Mouse (Mus musculus): ENCODE results near the gene Nln. TPM values are rescaled to one million over a fixed set of nuclear protein-coding genes. Genes with fewer than 3 reads are reported as not detected.

Nln gene
- polyA plus RNA-seq, 1 experiment from 2014 or later, result 20.2 TPM

DNA sequence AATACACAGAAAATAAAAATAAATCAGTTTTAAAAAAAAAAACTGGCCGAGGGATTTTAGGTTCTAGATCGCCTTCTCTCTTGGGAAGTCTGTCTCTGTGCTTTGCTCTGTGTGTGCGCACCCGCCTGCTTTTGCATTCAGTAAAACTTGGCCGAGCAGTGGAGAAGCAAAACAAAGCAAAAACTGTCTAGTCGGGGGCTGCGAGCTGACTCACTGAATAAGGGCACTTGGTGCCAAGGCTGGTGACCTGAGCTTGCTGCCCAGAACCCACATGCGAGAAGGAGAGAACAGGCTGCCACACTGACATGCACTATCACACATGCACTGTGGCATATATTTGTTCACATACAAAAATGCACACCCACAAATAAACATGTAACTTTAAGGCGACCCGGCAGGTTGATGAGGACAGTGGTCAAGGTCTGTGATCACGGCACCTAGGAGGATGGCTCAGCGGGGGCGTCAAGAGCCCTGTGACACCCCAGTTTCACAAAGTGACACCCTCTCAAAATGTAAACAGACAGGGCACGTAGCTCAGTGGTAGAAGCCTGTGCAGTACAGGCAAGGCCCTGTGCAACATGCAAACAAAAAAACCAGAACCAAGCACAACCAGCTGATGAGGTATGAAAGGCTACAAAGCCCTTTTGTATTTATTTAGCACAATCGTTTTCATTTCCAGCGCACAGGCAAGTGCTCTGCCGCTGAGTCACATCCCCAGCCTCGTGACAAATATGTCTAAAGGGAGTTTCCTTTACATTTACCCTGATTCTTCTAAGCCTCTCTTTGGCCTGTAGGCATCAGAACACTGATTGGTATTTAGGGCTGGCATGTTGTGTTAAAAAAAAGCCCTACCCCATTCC lies 93.9 kb downstream of the Nln start:
- Histone ChIP-seq H3K4me3 (no peak overlapping the region), H3K27ac (0 out of 2 replicates have a peak overlapping the region, but pooled peaks have one; percentile 14), H3K9me3 (replicated peaks) (no peaks in the 10 kb centered on the region; the same call in 1 of the 2 replicates), H3K4me1 (0 out of 2 replicates have a peak, but pooled peaks cover 4% of the 10 kb centered on the region), H3K36me3 (0 out of 2 replicates have a peak, but pooled peaks cover 4% of the 10 kb centered on the region), H3K27me3 (ENCODE audit: low read depth, poor library complexity, severe bottlenecking) (no peaks in the 10 kb centered on the region)
- WGBS, result 91% methylated on average over 18 of the region's 18 CpGs
- DNase-seq (ENCODE audit: low spot score), result no peak

DNA sequence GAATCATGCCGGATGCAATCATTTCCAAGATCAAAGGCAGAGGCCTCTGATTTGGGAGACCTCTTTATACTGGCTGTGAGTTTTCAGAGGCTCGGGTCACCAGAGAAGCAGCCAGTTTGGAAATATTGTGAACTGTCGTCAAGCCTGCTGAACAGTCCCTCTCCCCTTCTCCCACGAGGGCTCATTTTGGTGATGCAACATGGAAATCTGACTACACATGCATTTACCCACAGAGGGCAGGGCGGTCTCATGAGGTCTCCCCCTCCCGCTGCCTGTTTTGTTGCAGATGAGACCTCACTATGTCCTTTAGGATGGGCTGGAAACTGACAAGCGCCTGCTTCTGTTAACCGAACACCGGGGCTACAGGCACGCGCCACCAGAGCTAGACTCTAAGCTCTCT lies 95.4 kb downstream of the Nln start:
- 88% methylated on average over 11 of the region's 11 CpGs for WGBS
- H3K36me3 ChIP-seq, result no peaks in the 10 kb centered on the region
- H3K9me3 ChIP-seq (replicated peaks), result no peaks in the 10 kb centered on the region
- no peaks in the 10 kb centered on the region for H3K27me3 ChIP-seq (ENCODE audit: low read depth, poor library complexity, severe bottlenecking)
- H3K4me3 ChIP-seq, result no peak overlapping the region
- no peak overlapping the region for H3K27ac ChIP-seq
- DNase-seq (ENCODE audit: low spot score), result no peak
- 0 out of 2 replicates have a peak, but pooled peaks cover 4% of the 10 kb centered on the region for H3K4me1 ChIP-seq

DNA sequence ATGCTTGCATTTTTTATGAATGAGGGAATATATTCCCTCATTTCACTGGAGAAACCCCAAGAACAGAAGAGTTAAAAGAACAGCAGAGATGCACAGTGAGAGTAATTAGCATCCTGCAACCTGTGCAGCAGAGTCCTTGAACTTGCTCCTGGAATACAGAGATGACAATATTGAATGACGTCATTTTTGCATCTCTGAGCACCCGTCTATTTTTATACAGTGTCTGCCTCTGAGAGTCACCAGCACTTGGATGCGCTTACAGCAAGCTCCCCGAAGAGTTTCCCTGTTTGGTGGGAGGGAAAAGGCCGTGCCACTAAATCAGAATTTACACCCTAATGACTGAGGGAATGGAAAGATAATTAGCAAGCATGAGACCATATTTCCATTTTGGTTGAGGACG lies 96.0 kb downstream of the Nln start:
- H3K9me3 ChIP-seq (replicated peaks), result no peaks in the 10 kb centered on the region
- no peaks in the 10 kb centered on the region for H3K27me3 ChIP-seq (ENCODE audit: low read depth, poor library complexity, severe bottlenecking)
- WGBS, result 83% methylated on average over 6 of the region's 6 CpGs
- H3K4me3 ChIP-seq, result no peak overlapping the region
- 0 out of 2 replicates have a peak, but pooled peaks cover 4% of the 10 kb centered on the region for H3K4me1 ChIP-seq
- DNase-seq (ENCODE audit: low spot score), result no peak
- no peaks in the 10 kb centered on the region for H3K36me3 ChIP-seq
- H3K27ac ChIP-seq, result no peak overlapping the region

DNA sequence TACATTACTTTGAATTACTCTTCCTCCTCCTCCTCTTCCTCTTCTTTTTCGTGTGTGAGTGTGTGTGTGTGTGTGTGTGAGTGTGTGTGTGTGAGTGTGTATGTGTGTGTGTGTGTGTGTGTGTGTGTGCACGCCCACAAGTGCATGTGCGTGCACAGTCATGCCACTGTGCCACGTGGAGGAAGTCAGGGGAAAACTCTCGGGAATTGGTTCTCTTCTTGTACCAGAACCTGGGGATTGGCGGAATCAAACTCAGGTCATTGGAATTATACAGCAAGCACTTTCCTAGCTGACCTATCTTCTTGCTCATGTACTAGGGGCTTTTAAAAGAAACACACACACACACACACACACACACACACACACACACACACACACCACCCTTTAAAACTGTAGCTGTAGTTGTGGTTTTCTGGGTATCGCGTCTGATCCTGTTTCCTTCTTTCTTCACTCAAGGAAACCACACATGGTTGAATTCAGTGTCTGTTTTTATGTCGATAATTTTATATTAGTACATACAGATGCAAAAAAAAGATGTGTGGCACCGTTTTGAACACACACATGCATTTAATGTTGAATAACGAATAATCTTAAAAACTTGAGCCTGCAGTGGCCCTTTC lies 97.1 kb downstream of the Nln start:
- H3K36me3 ChIP-seq, result no peaks in the 10 kb centered on the region
- no peaks in the 10 kb centered on the region for H3K9me3 ChIP-seq (replicated peaks)
- DNase-seq (ENCODE audit: low spot score), result no peak
- no peaks in the 10 kb centered on the region for H3K27me3 ChIP-seq (ENCODE audit: low read depth, poor library complexity, severe bottlenecking)
- H3K27ac ChIP-seq, result no peak overlapping the region
- H3K4me1 ChIP-seq, result 0 out of 2 replicates have a peak, but pooled peaks cover 4% of the 10 kb centered on the region
- H3K4me3 ChIP-seq, result no peak overlapping the region
- 94% methylated on average over 11 of the region's 11 CpGs for WGBS

DNA sequence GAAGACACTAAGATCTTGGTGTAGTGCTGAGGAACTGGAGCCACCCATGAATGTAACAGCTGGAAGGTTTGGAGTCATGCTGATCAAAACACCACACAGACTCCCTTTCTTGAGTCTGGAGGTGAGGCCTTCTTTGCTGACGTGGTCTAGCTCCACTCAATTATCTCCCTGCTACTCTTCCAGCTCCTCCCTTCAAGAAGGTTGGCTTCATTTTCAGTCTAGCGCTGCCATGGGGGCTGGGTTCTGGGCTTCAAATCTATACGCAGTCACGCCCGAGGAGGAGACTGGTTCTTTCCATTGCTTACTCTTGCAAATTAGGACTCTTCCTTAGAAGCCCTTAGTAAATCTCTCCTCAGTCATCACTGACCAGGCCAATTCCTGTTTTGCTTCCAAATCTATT lies 98.1 kb downstream of the Nln start:
- Histone ChIP-seq H3K4me1 (0 out of 2 replicates have a peak, but pooled peaks cover 4% of the 10 kb centered on the region), H3K27me3 (ENCODE audit: low read depth, poor library complexity, severe bottlenecking) (no peaks in the 10 kb centered on the region), H3K36me3 (no peaks in the 10 kb centered on the region), H3K4me3 (no peak overlapping the region), H3K27ac (no peak overlapping the region), H3K9me3 (replicated peaks) (no peaks in the 10 kb centered on the region)
- WGBS, result 89% methylated on average over 5 of the region's 5 CpGs
- no peak for DNase-seq (ENCODE audit: low spot score)

DNA sequence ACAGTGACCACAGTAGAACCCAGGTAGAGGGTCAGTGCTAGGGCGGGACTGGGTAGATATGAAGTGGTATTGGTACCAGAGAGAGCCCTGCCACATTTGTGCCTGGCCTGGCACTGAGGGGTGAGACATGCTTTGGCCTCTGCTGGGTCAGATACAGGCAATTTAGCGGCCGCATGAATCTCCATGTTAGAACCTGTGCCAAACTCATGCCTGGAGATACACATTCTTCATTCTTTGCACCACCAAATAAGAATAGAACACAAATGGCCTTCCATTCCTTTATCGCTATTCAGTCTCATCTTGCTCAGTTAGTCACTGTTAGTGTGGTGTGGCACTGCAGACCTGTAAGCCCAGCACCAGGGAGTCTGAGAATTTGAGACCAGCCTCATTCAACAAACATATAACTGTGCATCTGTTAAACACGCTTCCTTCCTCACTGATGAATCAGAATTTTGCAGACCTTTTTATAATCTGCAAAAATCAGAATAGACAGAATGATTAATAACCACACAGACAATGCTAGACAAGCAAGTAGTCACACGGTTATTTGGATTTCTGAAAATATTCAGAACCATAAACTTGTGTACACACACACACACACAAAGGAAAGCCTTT lies 104.1 kb downstream of the Nln start:
- no peaks in the 10 kb centered on the region for H3K36me3 ChIP-seq
- H3K27ac ChIP-seq, result no peak overlapping the region
- H3K4me1 ChIP-seq, result no peaks in the 10 kb centered on the region
- H3K4me3 ChIP-seq, result no peak overlapping the region
- 94% methylated on average over 6 of the region's 6 CpGs for WGBS
- H3K27me3 ChIP-seq (ENCODE audit: low read depth, poor library complexity, severe bottlenecking), result no peaks in the 10 kb centered on the region
- H3K9me3 ChIP-seq (replicated peaks), result no peaks in the 10 kb centered on the region
- no peak for DNase-seq (ENCODE audit: low spot score)

DNA sequence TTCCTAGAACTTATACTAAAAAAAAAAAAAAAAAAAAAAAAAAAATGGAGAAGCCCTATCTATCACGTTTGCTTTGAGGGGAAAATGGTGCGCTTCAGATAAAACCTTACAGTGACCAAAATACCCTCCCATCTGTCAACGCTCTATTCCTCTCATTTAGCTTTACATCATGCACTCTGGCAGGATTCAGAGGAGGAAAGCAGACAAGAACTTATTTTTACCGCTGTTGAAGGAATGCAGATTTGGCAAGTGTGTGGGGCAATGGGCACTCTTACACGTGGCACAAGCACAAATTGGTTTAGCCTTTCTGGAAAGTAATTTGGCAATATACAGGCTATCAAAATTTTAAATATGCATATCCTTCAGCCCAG lies 115.3 kb downstream of the Nln start:
- WGBS, result 84% methylated on average over 5 of the region's 5 CpGs

DNA sequence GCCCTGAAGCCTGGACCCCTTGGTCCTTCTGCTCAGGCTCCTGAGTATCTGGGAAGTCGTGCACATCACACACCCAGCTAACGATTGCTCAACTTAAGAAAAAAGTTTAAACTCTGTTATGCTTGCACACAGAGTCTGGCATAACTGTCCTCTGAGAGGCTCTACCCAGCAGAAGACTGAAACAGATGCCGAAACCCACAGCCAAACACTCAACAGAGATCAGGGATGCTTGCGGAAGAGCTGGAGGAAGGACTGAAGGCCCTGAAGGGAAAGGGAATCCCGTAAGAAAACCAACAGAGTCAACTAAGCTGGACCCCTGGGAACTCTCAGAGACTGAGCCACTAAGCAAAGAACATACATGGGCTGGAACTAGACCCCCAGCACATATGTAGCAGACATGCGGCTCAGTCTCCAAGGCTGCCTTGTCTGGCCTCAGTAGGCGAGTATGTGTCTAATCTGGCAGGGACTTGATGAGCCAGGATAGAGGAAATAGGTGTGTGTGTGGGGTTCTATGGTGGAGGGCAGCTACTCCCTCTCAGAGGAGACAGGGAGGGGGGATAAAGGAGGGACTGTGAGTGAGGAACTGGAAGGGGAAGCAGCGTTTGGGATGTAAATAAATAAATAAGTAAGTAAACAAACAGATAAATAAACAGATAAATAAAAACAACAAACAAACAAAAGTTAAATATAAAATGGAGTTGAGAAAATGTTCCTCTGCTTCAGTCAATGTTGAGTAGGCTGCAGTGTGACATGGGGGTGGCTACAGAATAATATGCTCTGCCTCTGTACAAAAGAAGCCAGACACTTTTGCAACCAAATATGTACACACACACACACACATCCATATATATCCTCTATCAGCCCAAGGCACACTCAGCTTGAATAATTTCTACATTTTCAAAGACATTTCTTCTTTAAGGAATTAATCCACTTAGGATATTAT lies 116.0 kb downstream of the Nln start:
- Histone ChIP-seq H3K36me3 (no peaks in the 10 kb centered on the region), H3K9me3 (replicated peaks) (no peaks in the 10 kb centered on the region), H3K27ac (no peak overlapping the region), H3K4me3 (no peak overlapping the region), H3K4me1 (no peaks in the 10 kb centered on the region), H3K27me3 (ENCODE audit: low read depth, poor library complexity, severe bottlenecking) (peaks cover 7% of the 10 kb centered on the region; the same call in 1 of the 2 replicates)
- no peak for DNase-seq (ENCODE audit: low spot score)
- 81% methylated on average over 8 of the region's 8 CpGs for WGBS

More for the DNA sequence above, 115.3 kb downstream of the Nln start:
- Histone ChIP-seq H3K9me3 (replicated peaks) (no peaks in the 10 kb centered on the region), H3K27me3 (ENCODE audit: low read depth, poor library complexity, severe bottlenecking) (peaks cover 7% of the 10 kb centered on the region; the same call in 1 of the 2 replicates), H3K4me3 (no peak overlapping the region), H3K4me1 (no peaks in the 10 kb centered on the region), H3K27ac (no peak overlapping the region), H3K36me3 (no peaks in the 10 kb centered on the region)
- DNase-seq (ENCODE audit: low spot score), result no peak

DNA sequence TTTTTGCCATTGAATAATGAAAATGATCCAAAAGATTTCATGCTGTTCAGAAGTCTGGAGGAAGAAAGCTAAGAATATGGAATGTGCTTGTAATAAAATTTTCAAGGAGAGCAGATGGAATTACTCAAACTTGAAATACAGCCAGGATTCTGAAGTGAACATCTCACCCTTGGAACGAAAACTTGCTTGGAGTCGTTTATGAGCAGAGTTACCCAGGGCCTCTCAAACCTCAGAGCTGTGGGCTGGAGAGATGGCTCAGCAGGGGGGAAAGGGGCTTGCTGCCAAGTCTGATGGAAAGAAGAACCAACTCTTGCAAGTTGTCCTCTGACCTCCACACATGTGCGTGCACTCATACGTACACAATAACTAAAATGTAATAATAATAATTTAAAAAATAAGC lies 122.8 kb downstream of the Nln start:
- no peak for DNase-seq (ENCODE audit: low spot score)
- WGBS, result 91% methylated on average over 4 of the region's 4 CpGs
- no peak overlapping the region for H3K27ac ChIP-seq

DNA sequence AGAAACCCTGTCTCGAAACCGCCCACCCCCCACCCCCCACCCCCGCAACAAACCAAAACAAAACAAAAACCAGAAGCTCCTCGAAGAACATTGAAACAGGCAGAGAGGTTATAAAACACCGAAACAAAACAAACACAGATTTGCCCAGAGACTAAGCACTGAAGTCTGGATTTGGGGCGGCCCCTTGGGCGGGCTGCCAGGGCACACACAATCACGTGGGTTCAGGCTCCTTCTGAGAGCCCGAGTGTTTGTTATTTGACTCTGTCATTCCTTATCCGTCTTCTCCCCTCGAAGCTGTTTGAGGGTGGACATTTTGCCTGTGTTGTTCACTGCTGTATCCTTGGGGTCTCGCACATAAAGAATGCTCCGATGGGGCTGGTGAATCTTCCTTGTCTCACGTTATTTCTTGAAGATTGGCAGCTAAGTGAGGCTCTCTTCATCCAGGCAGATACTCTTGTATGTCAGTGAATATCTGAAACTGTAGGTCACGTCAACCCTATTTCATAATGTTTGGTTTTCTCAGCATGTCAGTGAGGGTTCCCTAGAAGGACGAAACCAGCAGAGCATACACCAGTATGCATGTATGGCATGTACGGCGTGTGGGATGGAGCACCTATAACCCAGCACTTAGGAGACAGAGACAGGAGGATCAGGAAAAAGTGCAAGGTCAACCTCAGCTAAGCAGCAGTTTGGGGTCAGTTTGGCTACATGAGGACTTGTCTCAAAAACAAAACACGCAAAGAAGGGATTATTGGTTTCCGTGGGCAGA lies 123.7 kb downstream of the Nln start:
- 89% methylated on average over 20 of the region's 20 CpGs for WGBS
- H3K27ac ChIP-seq, result no peak overlapping the region
- H3K36me3 ChIP-seq, result no peaks in the 10 kb centered on the region
- H3K27me3 ChIP-seq (ENCODE audit: low read depth, poor library complexity, severe bottlenecking), result peaks cover 2% of the 10 kb centered on the region; the same call in 1 of the 2 replicates
- H3K4me1 ChIP-seq, result no peaks in the 10 kb centered on the region
- no peaks in the 10 kb centered on the region for H3K9me3 ChIP-seq (replicated peaks)
- no peak overlapping the region for H3K4me3 ChIP-seq
- DNase-seq (ENCODE audit: low spot score), result no peak

More for the DNA sequence above, 122.8 kb downstream of the Nln start:
- H3K36me3 ChIP-seq, result no peaks in the 10 kb centered on the region
- H3K4me1 ChIP-seq, result no peaks in the 10 kb centered on the region
- H3K27me3 ChIP-seq (ENCODE audit: low read depth, poor library complexity, severe bottlenecking), result peaks cover 7% of the 10 kb centered on the region; the same call in 1 of the 2 replicates
- no peaks in the 10 kb centered on the region for H3K9me3 ChIP-seq (replicated peaks)
- H3K4me3 ChIP-seq, result no peak overlapping the region

DNA sequence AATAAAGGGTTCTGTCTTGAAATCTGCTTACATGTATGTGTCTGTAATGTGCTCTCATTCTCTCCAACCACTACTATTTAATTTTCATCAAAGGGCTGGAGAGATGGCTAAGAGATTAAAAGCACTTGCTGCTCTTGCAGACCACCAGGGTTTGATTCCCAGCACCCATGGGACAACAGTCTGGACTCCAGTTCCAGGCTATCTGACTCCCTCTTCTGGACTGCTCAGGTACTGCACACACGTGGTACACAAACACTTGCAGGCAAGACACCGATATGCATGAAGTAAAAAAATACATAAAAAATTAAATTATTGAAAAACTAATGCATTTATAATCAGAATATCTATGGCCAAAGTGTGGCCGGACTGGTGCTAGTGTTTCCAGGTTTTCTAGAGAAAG lies 127.0 kb downstream of the Nln start:
- 95% methylated on average over 3 of the region's 3 CpGs for WGBS
- H3K27me3 ChIP-seq (ENCODE audit: low read depth, poor library complexity, severe bottlenecking), result no peaks in the 10 kb centered on the region

More for the DNA sequence above, 127.0 kb downstream of the Nln start:
- no peak overlapping the region for H3K27ac ChIP-seq
- H3K4me3 ChIP-seq, result no peak overlapping the region
- no peaks in the 10 kb centered on the region for H3K36me3 ChIP-seq
- H3K4me1 ChIP-seq, result no peaks in the 10 kb centered on the region
- no peaks in the 10 kb centered on the region for H3K9me3 ChIP-seq (replicated peaks)
- DNase-seq (ENCODE audit: low spot score), result no peak

All from limb, embryonic 10.5 days (tissue).